16 mouse cellular contexts compared by ENCODE assay signal in genomic region chr10:117643711-117644428, GRCm38 (mm10).
"Had no signal": no experiment of that assay in that cellular context is flagged by ENCODE, and none has a peak within 500 bp of the region (broad histone marks: within the 10 kb centered on the region; RNA-seq: fewer than 3 reads in every experiment).

No protein-coding gene starts in this region.

- H3K36me3 ChIP-seq: midbrain, embryonic 12.5 days; midbrain, embryonic 15.5 days; neural tube, embryonic 12.5 days; neural tube, embryonic 15.5 days had no signal

- H3K4me2 ChIP-seq: lung, embryonic 14.5 days; midbrain, embryonic 12.5 days; midbrain, embryonic 15.5 days; neural tube, embryonic 12.5 days; neural tube, embryonic 15.5 days had no signal

- H3K27ac ChIP-seq: kidney, postnatal 0 days; layer of hippocampus, adult 2 months; liver, embryonic 14.5 days; macrophage; midbrain, embryonic 12.5 days; midbrain, embryonic 15.5 days; neural tube, embryonic 12.5 days; neural tube, embryonic 15.5 days had no signal

- H3K9me3 ChIP-seq: midbrain, embryonic 12.5 days; midbrain, embryonic 15.5 days; neural tube, embryonic 12.5 days; neural tube, embryonic 15.5 days had no signal

- H3K27me3 ChIP-seq: midbrain, embryonic 15.5 days; neural tube, embryonic 12.5 days; neural tube, embryonic 15.5 days had no signal

- H3K4me1 ChIP-seq: neural tube, embryonic 12.5 days had no signal

- ATAC-seq: inflammation-experienced regulatory T-cells, adult 6 months; liver, postnatal 0 days; midbrain, embryonic 15.5 days had no signal

- DNase-seq: kidney, adult 18-20 months; kidney, postnatal 25 days; layer of hippocampus, adult 9-11 months; liver, postnatal 0 days; lung, embryonic 14.5 days; thymus, adult 18-20 months; thymus, postnatal 4 days had no signal

- H3K9ac ChIP-seq: liver, embryonic 14.5 days; liver, postnatal 0 days; lung, embryonic 14.5 days; midbrain, embryonic 12.5 days; midbrain, embryonic 15.5 days; neural tube, embryonic 12.5 days; neural tube, embryonic 15.5 days had no signal

- H3K4me3 ChIP-seq: layer of hippocampus, adult 2 months; midbrain, embryonic 12.5 days; midbrain, embryonic 15.5 days; neural tube, embryonic 12.5 days; neural tube, embryonic 15.5 days had no signal
